Mouse (Mus musculus): ENCODE data around the gene Slc6a5.

GRCm38 (mm10) chr7:50005268-50005667 is 95.3 kb downstream of the Slc6a5 start:
- TF ChIP-seq CTCF (IDR thresholded peaks at IDR 0.05) (no peak), EP300 (IDR thresholded peaks at IDR 0.05) (no peak)
